Mouse (Mus musculus) G1E-ER4 (cell line): ENCODE results near the gene Srm. TPM values are rescaled to one million over a fixed set of nuclear protein-coding genes. Genes with fewer than 3 reads are reported as not detected.

ENCODE experiments used
- GATA1 ChIP-seq: IDR thresholded peaks from one replicate; pipeline ENCODE4 v1.8.0; 2012; ENCODE audit warnings: low read length, inconsistent platforms
- polyA plus RNA-seq: library from polyadenylated mRNA; stranded (reverse); fragments of >175 nt; gene quantifications from 2 replicates; pipeline ENCODE4 v1.2.3, GENCODE M21; 2012

Gene Srm
- polyA plus RNA-seq, 1 experiment, result 529 TPM

DNA sequence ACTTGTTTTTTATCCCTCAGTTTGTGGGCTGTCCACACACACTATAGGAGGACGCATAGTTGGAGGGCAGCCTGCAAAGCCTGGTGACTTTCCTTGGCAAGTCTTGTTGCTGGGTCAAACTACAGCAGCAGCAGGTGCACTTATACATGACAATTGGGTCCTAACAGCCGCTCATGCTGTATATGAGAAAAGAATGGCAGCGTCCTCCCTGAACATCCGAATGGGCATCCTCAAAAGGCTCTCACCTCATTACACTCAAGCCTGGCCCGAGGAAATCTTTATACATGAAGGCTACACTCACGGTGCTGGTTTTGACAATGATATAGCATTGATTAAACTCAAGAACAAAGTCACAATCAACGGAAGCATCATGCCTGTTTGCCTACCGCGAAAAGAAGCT, 22.4 kb downstream of the Srm start:
- no peak for TF ChIP-seq GATA1

- no peak for TF ChIP-seq GATA1
Observed at GRCm38 (mm10) chr4:148619805-148620204, 28.5 kb downstream of the Srm start.

GRCm38 (mm10) chr4:148620718-148621117, 29.4 kb downstream of the Srm start:
- no peak for TF ChIP-seq GATA1

GRCm38 (mm10) chr4:148622485-148622884, 31.2 kb downstream of the Srm start:
- no peak for TF ChIP-seq GATA1

DNA sequence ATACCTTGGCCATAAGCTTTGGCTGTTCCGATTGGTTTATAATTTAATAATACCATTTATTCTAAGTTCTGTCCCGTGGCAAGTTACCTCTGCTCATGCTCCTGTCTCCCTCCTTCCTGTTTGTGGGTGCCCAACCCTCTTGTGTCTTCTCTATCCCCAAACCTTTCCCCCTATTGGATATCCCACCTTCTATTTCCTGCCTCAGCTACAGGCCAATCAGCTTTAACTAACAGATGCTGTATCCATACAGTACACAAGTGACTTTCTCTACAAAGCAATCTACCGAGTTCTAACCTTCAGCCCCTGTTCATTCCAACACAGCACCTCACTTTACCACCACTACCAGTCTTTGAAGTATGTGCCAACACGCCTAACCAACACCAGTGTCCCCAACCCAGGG, 32.3 kb downstream of the Srm start:
- TF ChIP-seq GATA1, result no peak

DNA sequence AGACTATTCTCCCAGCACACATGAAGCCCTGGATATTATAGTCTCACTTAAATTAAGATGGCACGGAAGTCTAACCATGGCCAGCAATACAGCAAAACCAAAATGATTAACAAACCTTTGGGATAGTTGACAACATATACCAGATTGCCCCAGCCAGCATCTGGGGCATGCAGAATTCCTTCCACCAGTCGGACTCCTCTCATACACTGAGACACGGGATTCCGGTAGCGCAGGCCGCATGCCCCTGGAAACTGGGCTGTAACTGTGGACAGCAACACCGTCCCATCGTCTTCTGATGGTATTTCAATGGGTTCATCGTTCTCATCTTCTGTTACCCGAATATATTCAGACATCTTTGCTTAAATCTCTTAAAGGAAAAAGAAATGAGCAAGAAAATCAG, 33.7 kb downstream of the Srm start:
- no peak for TF ChIP-seq GATA1

- TF ChIP-seq GATA1, result no peak
Observed at GRCm38 (mm10) chr4:148625756-148626622, 34.7 kb downstream of the Srm start.

- no peak for TF ChIP-seq GATA1
Observed at GRCm38 (mm10) chr4:148626623-148627185, 35.4 kb downstream of the Srm start, which contains the start of gene Tardbp. TSS of gene Tardbp (minus strand) at chr4:148627019.

- TF ChIP-seq GATA1, result no peak
Observed at GRCm38 (mm10) chr4:148627246-148627645, 35.9 kb downstream of the Srm start.

GRCm38 (mm10) chr4:148632013-148632692, 40.9 kb downstream of the Srm start:
- TF ChIP-seq GATA1, result no peak

- TF ChIP-seq GATA1, result no peak
Observed at GRCm38 (mm10) chr4:148633395-148634061, 42.2 kb downstream of the Srm start.

GRCm38 (mm10) chr4:148635309-148635708, 44.0 kb downstream of the Srm start:
- no peak for TF ChIP-seq GATA1

GRCm38 (mm10) chr4:148638302-148638701, 47.0 kb downstream of the Srm start:
- no peak for TF ChIP-seq GATA1

DNA sequence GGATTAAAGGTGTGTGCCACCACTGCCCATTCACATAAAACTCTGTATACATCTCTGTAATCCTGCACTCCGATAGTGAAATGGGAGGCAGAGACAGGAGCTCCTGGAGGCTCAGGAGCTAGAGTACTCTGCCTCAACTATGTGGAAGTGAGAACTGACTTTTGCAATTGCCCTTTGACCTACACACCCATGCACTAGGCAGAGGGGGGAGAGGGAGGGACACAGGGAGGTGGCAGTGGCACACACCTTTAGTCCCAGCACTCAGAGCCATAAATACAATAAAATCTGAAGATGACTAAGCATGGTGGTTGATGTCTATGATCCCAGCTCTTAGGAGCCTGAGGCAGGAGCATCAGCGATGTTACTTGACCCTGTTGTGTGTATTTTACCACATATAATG, 48.2 kb downstream of the Srm start:
- no peak for TF ChIP-seq GATA1

DNA sequence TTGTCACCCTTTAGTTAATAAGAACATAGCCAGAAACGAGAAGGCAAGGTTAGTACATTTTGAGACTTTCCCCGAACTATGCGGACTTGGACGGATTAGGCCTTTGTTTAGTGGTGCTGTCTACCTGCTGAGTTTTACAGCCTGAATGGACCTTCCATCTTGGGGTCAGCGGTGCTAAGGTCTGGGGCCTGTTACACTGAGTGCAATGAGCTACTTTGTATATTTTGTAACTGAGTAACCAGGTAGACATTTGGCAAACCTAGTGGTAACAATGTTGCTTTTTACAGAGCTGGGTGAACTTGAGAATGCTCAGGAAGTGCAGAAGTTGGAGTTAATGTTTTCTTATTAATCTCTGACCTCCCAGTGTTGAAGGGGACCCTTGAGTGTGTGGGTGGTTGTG, 49.8 kb downstream of the Srm start:
- no peak for TF ChIP-seq GATA1
